Mouse (Mus musculus): ENCODE data around the gene Acot8. TPM values are rescaled to one million over a fixed set of nuclear protein-coding genes. Genes with fewer than 3 reads are reported as not detected.

Acot8 gene
- polyA plus RNA-seq, 2 experiments: 14.0 to 31.5 TPM

- no peak overlapping the region for H3K4me3 ChIP-seq (replicated peaks; ENCODE audit: low read length)
- H3K9me3 ChIP-seq (ENCODE audit: control insufficient read depth, low read length): no peaks in the 10 kb centered on the region
- 94% methylated on average over 2 of the region's 2 CpGs for WGBS
- no peaks in the 10 kb centered on the region for H3K27me3 ChIP-seq (ENCODE audit: control insufficient read depth, insufficient read depth, low read length)
- peaks cover 79% of the 10 kb centered on the region for H3K36me3 ChIP-seq (ENCODE audit: control insufficient read depth, insufficient read depth, low read length)
- TF ChIP-seq POLR2A (IDR thresholded peaks at IDR 0.05; ENCODE audit: borderline replicate concordance, extremely low read depth, insufficient read depth, insufficient read length): no peak
- H3K4me2 ChIP-seq (replicated peaks; ENCODE audit: low read depth, low read length, severe bottlenecking): no peak overlapping the region
- H3K4me1 ChIP-seq (ENCODE audit: control insufficient read depth, insufficient read depth, low read length): no peaks in the 10 kb centered on the region
- H3K27ac ChIP-seq (replicated peaks; ENCODE audit: low read depth, low read length): no peak overlapping the region
- DNase-seq (ENCODE audit: low spot score) (no peak), ATAC-seq (ENCODE audit: low FRiP score, low read depth) (no peak)
- no peak overlapping the region for H3K9ac ChIP-seq (ENCODE audit: low read depth, low read length, severe bottlenecking)
Measured at GRCm38 (mm10) chr2:164793772-164794171, 10.9 kb downstream of the Acot8 start.

GRCm38 (mm10) chr2:164793236-164793635 is 11.4 kb downstream of the Acot8 start:
- no peak for ATAC-seq (ENCODE audit: low FRiP score, low read depth)

GRCm38 (mm10) chr2:164792400-164793190 is 12.1 kb downstream of the Acot8 start:
- Histone ChIP-seq H3K9me3 (ENCODE audit: control insufficient read depth, low read length) (no peaks in the 10 kb centered on the region), H3K4me2 (replicated peaks; ENCODE audit: low read depth, low read length, severe bottlenecking) (no peak overlapping the region), H3K27me3 (ENCODE audit: control insufficient read depth, insufficient read depth, low read length) (no peaks in the 10 kb centered on the region), H3K36me3 (ENCODE audit: control insufficient read depth, insufficient read depth, low read length) (peaks cover 79% of the 10 kb centered on the region), H3K4me1 (ENCODE audit: control insufficient read depth, insufficient read depth, low read length) (no peaks in the 10 kb centered on the region), H3K9ac (ENCODE audit: low read depth, low read length, severe bottlenecking) (no peak overlapping the region), H3K4me3 (replicated peaks; ENCODE audit: low read length) (no peak overlapping the region), H3K27ac (replicated peaks; ENCODE audit: low read depth, low read length) (no peak overlapping the region)
- WGBS: 94% methylated on average over 12 of the region's 12 CpGs
- ATAC-seq (ENCODE audit: low FRiP score, low read depth) (no peak), DNase-seq (ENCODE audit: low spot score) (no peak)
- TF ChIP-seq POLR2A (IDR thresholded peaks at IDR 0.05; ENCODE audit: borderline replicate concordance, extremely low read depth, insufficient read depth, insufficient read length): no peak

More at GRCm38 (mm10) chr2:164793236-164793635, 11.4 kb downstream of the Acot8 start:
- Histone ChIP-seq H3K4me2 (replicated peaks; ENCODE audit: low read depth, low read length, severe bottlenecking) (no peak overlapping the region), H3K9ac (ENCODE audit: low read depth, low read length, severe bottlenecking) (no peak overlapping the region), H3K36me3 (ENCODE audit: control insufficient read depth, insufficient read depth, low read length) (peaks cover 83% of the 10 kb centered on the region), H3K4me3 (replicated peaks; ENCODE audit: low read length) (no peak overlapping the region), H3K27ac (replicated peaks; ENCODE audit: low read depth, low read length) (no peak overlapping the region), H3K9me3 (ENCODE audit: control insufficient read depth, low read length) (no peaks in the 10 kb centered on the region), H3K4me1 (ENCODE audit: control insufficient read depth, insufficient read depth, low read length) (no peaks in the 10 kb centered on the region), H3K27me3 (ENCODE audit: control insufficient read depth, insufficient read depth, low read length) (no peaks in the 10 kb centered on the region)
- TF ChIP-seq POLR2A (IDR thresholded peaks at IDR 0.05; ENCODE audit: borderline replicate concordance, extremely low read depth, insufficient read depth, insufficient read length): no peak
- DNase-seq (ENCODE audit: low spot score): peak; percentile 38
- WGBS: 83% methylated on average over 3 of the region's 3 CpGs

GRCm38 (mm10) chr2:164791841-164792261 is 12.8 kb downstream of the Acot8 start:
- H3K27ac ChIP-seq (replicated peaks; ENCODE audit: low read depth, low read length): no peak overlapping the region
- peaks cover 74% of the 10 kb centered on the region for H3K36me3 ChIP-seq (ENCODE audit: control insufficient read depth, insufficient read depth, low read length)
- H3K4me2 ChIP-seq (replicated peaks; ENCODE audit: low read depth, low read length, severe bottlenecking): no peak overlapping the region
- peaks cover 5% of the 10 kb centered on the region; the same call in 1 of the 2 replicates for H3K4me1 ChIP-seq (ENCODE audit: control insufficient read depth, insufficient read depth, low read length)
- H3K27me3 ChIP-seq (ENCODE audit: control insufficient read depth, insufficient read depth, low read length): no peaks in the 10 kb centered on the region
- no peaks in the 10 kb centered on the region for H3K9me3 ChIP-seq (ENCODE audit: control insufficient read depth, low read length)
- no peak overlapping the region for H3K9ac ChIP-seq (ENCODE audit: low read depth, low read length, severe bottlenecking)
- H3K4me3 ChIP-seq (replicated peaks; ENCODE audit: low read length): no peak overlapping the region
- TF ChIP-seq POLR2A (IDR thresholded peaks at IDR 0.05; ENCODE audit: borderline replicate concordance, extremely low read depth, insufficient read depth, insufficient read length): no peak
- 97% methylated on average over 18 of the region's 18 CpGs for WGBS
- ATAC-seq (ENCODE audit: low FRiP score, low read depth) (no peak), DNase-seq (ENCODE audit: low spot score) (no peak)

- Histone ChIP-seq H3K9ac (ENCODE audit: low read depth, low read length, severe bottlenecking) (no peak overlapping the region), H3K27ac (replicated peaks; ENCODE audit: low read depth, low read length) (no peak overlapping the region), H3K4me2 (replicated peaks; ENCODE audit: low read depth, low read length, severe bottlenecking) (no peak overlapping the region), H3K27me3 (ENCODE audit: control insufficient read depth, insufficient read depth, low read length) (no peaks in the 10 kb centered on the region), H3K9me3 (ENCODE audit: control insufficient read depth, low read length) (no peaks in the 10 kb centered on the region), H3K4me1 (ENCODE audit: control insufficient read depth, insufficient read depth, low read length) (peaks cover 7% of the 10 kb centered on the region; the same call in 1 of the 2 replicates), H3K4me3 (replicated peaks; ENCODE audit: low read length) (no peak overlapping the region), H3K36me3 (ENCODE audit: control insufficient read depth, insufficient read depth, low read length) (peaks cover 60% of the 10 kb centered on the region)
- WGBS: 77% methylated on average over 4 of the region's 4 CpGs
- ATAC-seq (ENCODE audit: low FRiP score, low read depth) (no peak), DNase-seq (ENCODE audit: low spot score) (no peak)
- no peak for TF ChIP-seq POLR2A (IDR thresholded peaks at IDR 0.05; ENCODE audit: borderline replicate concordance, extremely low read depth, insufficient read depth, insufficient read length)
Measured at GRCm38 (mm10) chr2:164790451-164790850, 14.2 kb downstream of the Acot8 start.
